Mouse (Mus musculus): ENCODE measurements around the gene Pex6. TPM values are rescaled to one million over a fixed set of nuclear protein-coding genes. Genes with fewer than 3 reads are reported as not detected.

The Pex6 gene
- total RNA-seq, 2 experiments from 2014 or later = 37.6 to 38.1 TPM

- no peak for DNase-seq (ENCODE audit: low spot score in 2 of 2)
- intact Hi-C loops (cut with DNase I) = no loop called here
Observed at GRCm38 (mm10) chr17:46770546-46770945, 59.3 kb downstream of the Pex6 start.

DNA sequence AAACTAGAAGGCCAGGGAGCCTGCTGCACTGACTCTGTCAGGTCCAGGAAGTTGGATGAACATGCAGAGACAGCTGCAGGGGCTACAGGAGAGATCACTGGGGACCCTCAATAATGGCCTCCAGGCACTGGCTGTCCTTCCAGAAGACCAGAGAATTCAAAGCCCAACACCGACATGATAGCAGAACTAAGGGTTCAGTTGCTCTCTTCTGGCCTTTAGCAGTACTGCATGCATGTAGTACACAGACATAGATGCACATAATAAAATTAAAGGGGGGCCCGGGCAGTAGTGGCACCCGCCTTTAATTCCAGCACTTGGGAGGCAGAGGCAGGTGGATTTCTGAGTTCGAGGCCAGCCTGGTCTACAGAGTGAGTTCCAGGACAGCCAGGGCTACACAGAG is 59.8 kb downstream of the Pex6 start:
- DNase-seq (ENCODE audit: low spot score in 2 of 2) = no peak
- intact Hi-C loops (cut with DNase I) = no loop called here

DNA sequence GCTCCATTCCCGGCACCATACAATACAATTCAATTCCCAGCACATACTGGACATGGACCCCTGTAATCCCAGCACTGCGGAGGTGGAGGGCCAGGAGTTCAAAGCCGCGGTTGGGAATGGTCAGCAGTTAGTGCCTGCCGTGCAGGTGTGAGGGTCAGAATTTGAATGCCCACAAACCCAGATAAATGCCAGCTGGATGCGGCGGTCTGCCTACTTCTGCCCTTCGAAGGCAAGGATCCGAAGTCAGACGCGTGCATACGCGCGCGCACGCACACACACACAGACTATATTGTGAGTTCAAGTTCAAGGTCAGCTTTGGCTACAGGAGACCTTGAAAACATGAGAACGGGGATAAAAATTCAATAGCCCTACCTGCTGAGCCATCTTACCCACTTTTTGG is 60.4 kb downstream of the Pex6 start:
- DNase-seq (ENCODE audit: low spot score in 2 of 2) = no peak
- intact Hi-C loops (cut with DNase I) = loop anchor here (2.0 kb wide), 1 partner anchor 59 kb away; no protein-coding TSS in a partner anchor

GRCm38 (mm10) chr17:46772038-46772403 is 60.8 kb downstream of the Pex6 start:
- intact Hi-C loops (cut with DNase I) = loop anchor here (2.0 kb wide), 1 partner anchor 59 kb away; no protein-coding TSS in a partner anchor
- DNase-seq (ENCODE audit: low spot score in 2 of 2) = no peak

- peak; percentile 79 to 87 for DNase-seq (ENCODE audit: low spot score in 2 of 2)
- intact Hi-C loops (cut with DNase I) = loop anchor here (2.0 kb wide), 1 partner anchor 60 kb away; no protein-coding TSS in a partner anchor
Observed at GRCm38 (mm10) chr17:46772404-46773277, 61.4 kb downstream of the Pex6 start, which contains the start of gene 2310039H08Rik. 2310039H08Rik (plus strand) TSS chr17:46772635.

DNA sequence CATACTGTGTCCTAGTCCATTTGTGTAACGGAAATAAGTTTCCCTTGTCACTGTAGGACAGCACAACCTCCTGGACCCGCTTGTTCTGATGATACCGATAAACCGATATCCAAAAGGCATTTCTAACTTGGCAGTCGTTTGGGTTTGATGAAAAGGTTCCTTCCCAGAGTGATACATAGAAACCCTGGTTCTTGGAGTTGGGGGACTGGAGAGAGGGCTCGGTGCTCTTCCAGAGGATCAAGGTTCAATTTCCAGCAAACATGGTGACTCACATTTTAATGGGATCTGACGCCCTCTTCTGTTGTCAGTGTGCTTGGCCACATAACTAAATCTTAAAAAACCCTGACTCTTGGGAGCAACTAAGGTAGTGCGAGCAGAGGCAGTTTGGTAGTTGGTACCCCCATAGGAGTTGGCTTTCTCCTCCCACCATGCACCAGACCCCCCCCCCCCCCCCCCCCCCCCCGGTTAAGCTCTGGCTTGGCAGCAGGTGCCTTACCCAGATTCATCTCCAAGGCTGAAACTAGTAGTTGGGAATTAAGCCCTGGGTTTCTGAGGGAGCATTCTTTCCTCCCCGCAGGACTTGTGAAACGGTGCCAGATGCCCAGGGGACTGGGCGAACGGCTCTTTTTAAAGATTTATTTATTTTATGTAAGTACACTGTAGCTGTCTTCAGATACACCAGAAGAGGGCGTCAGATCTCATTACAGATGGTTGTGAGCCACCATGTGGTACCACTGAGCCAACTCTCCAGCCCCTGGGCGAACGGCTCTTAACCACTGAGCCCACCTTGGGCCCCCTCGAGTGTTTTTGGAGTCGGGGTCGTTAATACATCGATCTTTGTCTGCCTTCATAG is 62.2 kb downstream of the Pex6 start:
- intact Hi-C loops (cut with DNase I) = loop anchor here (2.0 kb wide), 1 partner anchor 61 kb away; no protein-coding TSS in a partner anchor
- no peak for DNase-seq (ENCODE audit: low spot score in 2 of 2)

GRCm38 (mm10) chr17:46774131-46774472 is 62.8 kb downstream of the Pex6 start:
- DNase-seq (ENCODE audit: low spot score in 2 of 2) = no peak
- intact Hi-C loops (cut with DNase I) = no loop called here

DNA sequence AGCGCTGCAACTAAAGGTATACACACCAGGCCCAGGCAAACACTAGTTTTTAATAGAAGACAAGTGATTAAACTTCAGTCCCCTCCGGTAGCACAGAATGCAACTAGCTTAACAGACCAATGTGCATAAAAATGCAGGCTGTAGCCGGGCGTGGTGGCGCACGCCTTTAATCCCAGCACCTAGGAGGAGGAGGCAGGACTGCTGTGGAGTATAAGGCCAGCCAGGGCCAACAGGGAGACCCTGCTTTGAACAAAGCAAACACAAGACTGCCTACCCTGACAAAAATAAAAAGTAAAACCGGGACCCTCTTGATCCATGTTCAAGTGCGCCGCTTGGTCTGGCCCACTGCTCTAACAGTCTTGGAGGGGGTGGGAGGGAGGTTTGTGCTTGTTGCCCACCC is 63.8 kb downstream of the Pex6 start:
- intact Hi-C loops (cut with DNase I) = no loop called here
- no peak for DNase-seq (ENCODE audit: low spot score in 2 of 2)

Other genes starting within 250 kb of the Pex6 start
- gene Ttbk1, start 223.8 kb upstream of the Pex6 start, total RNA-seq (2021) = 100 to 1,000 TPM; 135 to 142 TPM
- gene Dnph1, start 214.8 kb upstream of the Pex6 start, total RNA-seq (2021) = 1 to 10 TPM; 5.2 to 5.3 TPM
- 10 to 100 TPM; 49.3 to 50.8 TPM for gene Cul9, start 165.1 kb upstream of the Pex6 start, total RNA-seq (2021)
- 10 to 100 TPM; 52.0 to 65.9 TPM for gene Srf, start 155.3 kb upstream of the Pex6 start, total RNA-seq (2021)
- gene Ptk7, start 82.0 kb upstream of the Pex6 start, total RNA-seq (2021) = 10 to 100 TPM; 13.8 to 13.9 TPM
- 10 to 100 TPM; 15.8 to 16.5 TPM for gene Klc4, start 65.4 kb upstream of the Pex6 start, total RNA-seq (2021)
- gene Mrpl2, start 65.2 kb upstream of the Pex6 start, total RNA-seq (2021) = 10 to 100 TPM; 45.6 to 54.2 TPM
- gene Cul7, start 61.1 kb upstream of the Pex6 start, total RNA-seq (2021) = 10 to 100 TPM; 30.2 to 33.4 TPM
- 10 to 100 TPM; 14.1 to 15.7 TPM for gene Rrp36, start 37.1 kb upstream of the Pex6 start, total RNA-seq (2021)
- gene Mea1, start 32.7 kb upstream of the Pex6 start, total RNA-seq (2021) = 100 to 1,000 TPM; 105 to 120 TPM
- gene Klhdc3, start 30.5 kb upstream of the Pex6 start, total RNA-seq (2021) = 100 to 1,000 TPM; 200 to 204 TPM
- gene Ppp2r5d, start 6.4 kb upstream of the Pex6 start, total RNA-seq (2021) = 10 to 100 TPM; 85.4 to 90.8 TPM
- under 1 TPM; 0.57 TPM for gene Gnmt, start 17.7 kb downstream of the Pex6 start, total RNA-seq (2021)
- gene Cnpy3, start 40.8 kb downstream of the Pex6 start, total RNA-seq (2021) = 10 to 100 TPM; 53.4 to 54.5 TPM
- not detected for gene Ptcra, start 52.2 kb downstream of the Pex6 start, total RNA-seq (2021)
- 1 to 10 TPM; 9.5 to 9.6 TPM for gene 2310039H08Rik, start 61.2 kb downstream of the Pex6 start, total RNA-seq (2021)
- 10 to 100 TPM; 49.1 to 49.6 TPM for gene Rpl7l1, start 71.2 kb downstream of the Pex6 start, total RNA-seq (2021)
- gene Bicral, start 147.0 kb downstream of the Pex6 start, total RNA-seq (2021) = 10 to 100 TPM; 39.9 to 42.7 TPM
- gene Tbcc, start 179.2 kb downstream of the Pex6 start, total RNA-seq (2021) = 10 to 100 TPM; 33.1 to 39.8 TPM
- not detected for gene Prph2, start 199.0 kb downstream of the Pex6 start, total RNA-seq (2021)

All from left cerebral cortex, postnatal 14 days (tissue).